Mouse (Mus musculus): ENCODE measurements at regions not wholly inside any gene's neighbourhood (a gene's known extent, or its start where the extent isn't known, plus 50 kb on each side); places are given as distances from the start of the nearest gene placed in this dataset.
A peak's percentile ranks its signal among the peaks of the same experiment; 100 is the strongest.

DNA sequence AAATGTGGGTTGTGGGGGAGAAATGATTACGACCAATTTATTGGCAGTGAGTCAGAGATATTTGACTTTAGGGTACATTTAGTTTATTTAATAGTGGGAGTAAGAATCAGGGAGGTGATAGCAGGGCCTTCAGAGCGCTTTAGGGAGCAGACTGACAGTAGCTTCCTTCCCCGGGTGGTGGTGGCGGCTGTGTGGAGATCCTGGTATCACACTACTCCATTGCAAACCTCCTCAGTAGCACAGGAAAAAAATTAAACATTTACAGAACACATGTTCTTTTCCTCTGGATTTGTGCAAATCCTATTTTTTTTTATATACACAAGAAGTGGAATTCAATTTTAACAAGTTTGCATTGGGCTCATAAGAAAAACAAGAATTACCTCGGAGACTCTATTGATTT lies 367.7 kb downstream of the Vrk1 start:
- Histone ChIP-seq H3K4me2 (replicated peaks) (no peak overlapping the region), H3K27ac (replicated peaks) (no peak overlapping the region), H3K27me3 (0 out of 2 replicates have a peak, but pooled peaks cover under 1% of the 10 kb centered on the region), H3K9me3 (no peaks in the 10 kb centered on the region), H3K36me3 (no peaks in the 10 kb centered on the region), H3K9ac (replicated peaks) (no peak overlapping the region), H3K4me3 (no peak overlapping the region), H3K4me1 (peaks cover 26% of the 10 kb centered on the region)
- WGBS, result 55% methylated on average over 5 of the region's 5 CpGs
- ATAC-seq (ENCODE audit: low FRiP score, low read depth), result no peak

DNA sequence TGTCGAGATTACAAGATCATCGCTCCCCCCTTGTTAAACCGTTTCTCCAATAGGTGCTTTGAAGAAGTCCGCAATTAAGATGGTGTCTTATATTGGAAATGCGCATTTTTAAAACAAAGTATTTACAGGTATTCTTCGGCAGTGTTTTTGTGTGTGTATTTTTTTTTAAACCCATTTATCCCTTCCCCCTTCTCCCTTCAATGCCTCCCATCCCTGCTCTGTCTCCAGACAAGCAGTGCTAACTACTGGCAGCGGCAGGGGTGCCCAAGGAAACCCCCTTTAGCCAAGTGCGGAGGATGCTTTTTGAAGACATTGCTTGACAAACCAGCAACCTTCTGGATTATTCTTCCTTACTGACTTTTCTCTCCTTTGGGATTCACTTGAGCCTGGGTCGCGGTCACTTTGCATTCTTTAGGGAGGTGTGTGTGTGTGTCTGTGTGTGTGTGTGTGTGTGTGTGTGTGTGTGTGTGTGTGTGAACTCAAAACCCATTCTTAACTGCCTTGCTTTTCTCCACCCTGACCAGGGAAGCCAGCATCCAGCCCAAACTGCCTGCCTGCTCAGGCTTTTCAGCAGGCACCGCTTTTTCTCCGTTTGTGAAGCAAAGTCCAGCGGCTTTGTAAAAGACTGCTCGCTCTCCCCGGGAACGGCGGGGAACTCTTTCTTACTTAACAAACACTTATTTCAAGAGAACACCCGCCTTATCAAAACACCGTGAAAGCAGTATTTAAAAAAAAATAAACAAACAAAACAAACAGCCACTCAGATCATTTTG lies 368.5 kb downstream of the Vrk1 start:
- WGBS, result 12% methylated on average over 19 of the region's 19 CpGs
- Histone ChIP-seq H3K4me1 (peaks cover 26% of the 10 kb centered on the region), H3K27ac (replicated peaks) (no peak overlapping the region), H3K4me2 (replicated peaks) (peak overlapping the region; percentile 68), H3K4me3 (peak overlapping the region; percentile 37), H3K27me3 (no peaks in the 10 kb centered on the region), H3K9ac (replicated peaks) (peak overlapping the region; percentile 43; the same call in 1 of the 2 replicates), H3K9me3 (no peaks in the 10 kb centered on the region), H3K36me3 (no peaks in the 10 kb centered on the region)
- ATAC-seq (ENCODE audit: low FRiP score, low read depth), result no peak

DNA sequence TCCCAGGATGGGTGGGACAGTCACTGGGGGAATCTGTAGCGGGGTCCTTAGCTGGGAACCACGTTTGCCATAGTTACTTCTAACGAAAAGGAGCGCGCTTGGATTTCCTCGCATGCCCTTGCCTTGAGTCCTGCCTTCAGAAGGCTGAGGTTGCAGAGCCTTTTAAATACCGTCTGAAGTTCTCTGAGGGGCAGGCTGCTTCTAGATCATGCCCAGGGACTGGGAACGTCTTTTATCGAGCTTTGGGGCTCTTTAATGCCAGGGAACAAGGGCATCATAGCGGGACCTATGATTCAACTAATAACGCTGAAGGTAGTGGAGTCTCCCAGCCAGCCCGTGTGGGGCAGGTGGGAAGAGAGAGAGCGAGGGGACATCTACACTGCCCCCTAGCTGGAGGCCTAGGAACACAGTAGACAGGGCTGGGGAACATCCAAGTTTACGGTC lies 369.1 kb downstream of the Vrk1 start:
- Histone ChIP-seq H3K4me3 (peak overlapping the region; percentile 37), H3K4me2 (replicated peaks) (peak overlapping the region; percentile 68), H3K4me1 (peaks cover 26% of the 10 kb centered on the region), H3K27ac (replicated peaks) (no peak overlapping the region), H3K9me3 (no peaks in the 10 kb centered on the region), H3K9ac (replicated peaks) (peak overlapping the region; percentile 43; the same call in 1 of the 2 replicates), H3K27me3 (no peaks in the 10 kb centered on the region), H3K36me3 (no peaks in the 10 kb centered on the region)
- WGBS, result 2% methylated on average over 14 of the region's 14 CpGs
- ATAC-seq (ENCODE audit: low FRiP score, low read depth), result peak; percentile 73; the same call in 1 of the 2 replicates

DNA sequence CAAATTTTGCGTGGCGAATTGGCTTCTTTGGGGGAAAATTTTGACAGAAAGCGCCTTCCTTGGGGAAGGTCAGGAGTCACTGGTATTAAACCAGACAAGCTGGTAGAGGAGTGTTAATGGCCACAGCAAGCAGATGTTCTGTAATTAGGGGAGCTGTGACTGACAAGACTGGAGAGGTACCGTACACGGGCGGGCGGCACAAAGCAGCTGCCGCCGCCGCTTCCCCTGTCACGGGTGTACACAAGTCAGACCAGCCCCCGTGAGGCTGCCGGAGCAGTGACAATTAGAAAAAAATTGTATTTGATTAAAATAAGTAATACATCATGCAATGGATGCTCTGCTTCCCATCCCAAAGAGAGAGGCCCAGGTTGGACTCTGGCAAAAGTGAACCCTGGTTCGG lies 369.8 kb downstream of the Vrk1 start:
- WGBS, result 54% methylated on average over 14 of the region's 14 CpGs
- Histone ChIP-seq H3K4me1 (peaks cover 23% of the 10 kb centered on the region), H3K4me2 (replicated peaks) (no peak overlapping the region), H3K4me3 (no peak overlapping the region), H3K27me3 (no peaks in the 10 kb centered on the region), H3K9ac (replicated peaks) (no peak overlapping the region), H3K36me3 (no peaks in the 10 kb centered on the region), H3K9me3 (no peaks in the 10 kb centered on the region), H3K27ac (replicated peaks) (no peak overlapping the region)
- peak; percentile 81 for ATAC-seq (ENCODE audit: low FRiP score, low read depth)

DNA sequence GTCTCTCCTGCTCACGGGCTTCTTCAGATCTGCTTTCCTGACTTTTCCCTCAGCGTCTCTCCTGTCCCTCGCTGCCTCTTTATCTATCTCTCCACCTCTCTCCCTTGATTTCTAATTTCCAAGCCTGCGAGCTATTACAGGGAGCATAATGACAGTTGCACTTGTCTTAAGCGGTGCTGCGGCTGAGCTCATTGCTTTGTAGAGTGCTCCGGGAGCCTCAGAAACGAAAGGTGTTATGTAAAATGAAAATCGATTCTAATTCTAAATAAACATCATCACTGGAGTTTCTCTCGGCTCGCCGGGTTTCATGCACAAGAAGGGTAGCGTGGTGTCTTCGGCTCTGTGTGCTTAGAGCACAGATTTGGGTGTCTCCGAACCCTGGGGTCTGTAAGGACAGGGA lies 371.8 kb downstream of the Vrk1 start:
- H3K36me3 ChIP-seq, result no peaks in the 10 kb centered on the region
- H3K27ac ChIP-seq (replicated peaks), result no peak overlapping the region
- no peak overlapping the region for H3K9ac ChIP-seq (replicated peaks)
- H3K4me1 ChIP-seq, result peaks cover 17% of the 10 kb centered on the region
- no peak overlapping the region for H3K4me3 ChIP-seq
- no peaks in the 10 kb centered on the region for H3K9me3 ChIP-seq
- no peaks in the 10 kb centered on the region for H3K27me3 ChIP-seq
- WGBS, result 71% methylated on average over 15 of the region's 15 CpGs
- ATAC-seq (ENCODE audit: low FRiP score, low read depth), result no peak
- H3K4me2 ChIP-seq (replicated peaks), result no peak overlapping the region

DNA sequence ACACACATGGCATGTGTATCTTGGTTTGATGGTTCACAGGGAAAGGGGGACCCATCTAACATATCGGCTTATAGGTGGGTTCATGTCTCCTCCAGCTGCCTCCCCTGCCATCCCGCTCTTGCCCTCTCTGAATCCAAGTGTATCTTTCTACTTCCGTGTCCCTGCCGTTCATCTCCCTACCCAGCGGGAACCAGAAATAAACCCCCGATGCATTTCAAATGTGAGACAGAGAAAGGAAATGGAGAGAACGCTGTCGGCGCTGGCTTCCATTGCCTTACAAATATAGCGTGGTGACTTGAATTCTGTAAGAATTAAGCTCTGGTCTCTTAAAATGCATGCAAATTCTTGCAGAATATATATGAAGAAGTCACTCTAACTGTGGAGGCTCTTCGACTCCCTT lies 379.2 kb downstream of the Vrk1 start:
- H3K4me1 ChIP-seq, result no peaks in the 10 kb centered on the region
- 89% methylated on average over 11 of the region's 11 CpGs for WGBS
- no peaks in the 10 kb centered on the region for H3K9me3 ChIP-seq
- H3K9ac ChIP-seq (replicated peaks), result no peak overlapping the region
- H3K27ac ChIP-seq (replicated peaks), result no peak overlapping the region
- H3K4me3 ChIP-seq, result no peak overlapping the region
- H3K27me3 ChIP-seq, result no peaks in the 10 kb centered on the region
- ATAC-seq (ENCODE audit: low FRiP score, low read depth), result no peak
- no peak overlapping the region for H3K4me2 ChIP-seq (replicated peaks)
- H3K36me3 ChIP-seq, result no peaks in the 10 kb centered on the region

DNA sequence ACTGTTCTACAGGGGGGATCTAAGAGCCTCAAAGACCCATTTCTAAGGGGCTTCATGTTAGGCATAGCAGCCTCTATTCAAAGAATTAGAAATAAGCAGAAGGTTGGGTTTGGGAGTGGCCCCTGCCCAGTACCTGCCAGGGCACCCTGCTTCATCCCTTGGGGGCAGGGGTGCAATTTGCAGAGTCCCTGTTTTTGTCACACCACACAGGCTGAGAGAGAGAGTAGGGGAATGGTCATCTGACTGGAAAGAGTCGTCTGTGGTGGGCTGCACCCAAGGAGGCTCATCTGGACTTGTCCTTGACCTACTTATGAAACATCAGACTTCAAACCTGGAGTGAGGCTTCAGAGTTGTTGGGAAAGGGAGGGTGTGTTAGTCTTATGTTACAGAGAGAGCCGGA lies 382.3 kb downstream of the Vrk1 start:
- no peak overlapping the region for H3K9ac ChIP-seq (replicated peaks)
- no peaks in the 10 kb centered on the region for H3K36me3 ChIP-seq
- ATAC-seq (ENCODE audit: low FRiP score, low read depth), result no peak
- 92% methylated on average over 2 of the region's 2 CpGs for WGBS
- H3K4me1 ChIP-seq, result no peaks in the 10 kb centered on the region
- H3K9me3 ChIP-seq, result no peaks in the 10 kb centered on the region
- no peak overlapping the region for H3K4me2 ChIP-seq (replicated peaks)
- H3K4me3 ChIP-seq, result no peak overlapping the region
- no peaks in the 10 kb centered on the region for H3K27me3 ChIP-seq
- H3K27ac ChIP-seq (replicated peaks), result no peak overlapping the region

DNA sequence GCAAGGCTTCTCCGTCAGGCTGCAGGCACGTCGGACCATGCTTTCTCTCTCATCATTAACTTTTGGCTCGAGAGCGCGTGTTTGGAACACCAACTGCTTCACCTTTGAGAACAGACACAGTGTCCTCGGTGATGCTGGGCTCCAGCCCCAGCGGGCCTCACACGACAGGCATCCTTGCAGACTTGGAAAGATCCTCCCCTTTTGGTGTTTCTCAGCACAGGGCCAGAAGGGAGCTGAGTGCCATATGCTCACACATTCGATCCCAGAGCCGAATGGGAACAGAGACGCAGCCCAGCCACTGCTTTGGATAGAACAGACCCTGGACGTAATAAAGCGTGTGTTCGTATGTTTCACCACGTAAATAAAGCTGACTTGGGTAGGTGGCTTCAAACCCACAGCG lies 389.1 kb downstream of the Vrk1 start:
- Histone ChIP-seq H3K4me2 (replicated peaks) (no peak overlapping the region), H3K36me3 (no peaks in the 10 kb centered on the region), H3K27ac (replicated peaks) (no peak overlapping the region), H3K9me3 (no peaks in the 10 kb centered on the region), H3K4me1 (no peaks in the 10 kb centered on the region), H3K4me3 (no peak overlapping the region), H3K27me3 (no peaks in the 10 kb centered on the region), H3K9ac (replicated peaks) (no peak overlapping the region)
- no peak for ATAC-seq (ENCODE audit: low FRiP score, low read depth)
- 83% methylated on average over 17 of the region's 17 CpGs for WGBS

DNA sequence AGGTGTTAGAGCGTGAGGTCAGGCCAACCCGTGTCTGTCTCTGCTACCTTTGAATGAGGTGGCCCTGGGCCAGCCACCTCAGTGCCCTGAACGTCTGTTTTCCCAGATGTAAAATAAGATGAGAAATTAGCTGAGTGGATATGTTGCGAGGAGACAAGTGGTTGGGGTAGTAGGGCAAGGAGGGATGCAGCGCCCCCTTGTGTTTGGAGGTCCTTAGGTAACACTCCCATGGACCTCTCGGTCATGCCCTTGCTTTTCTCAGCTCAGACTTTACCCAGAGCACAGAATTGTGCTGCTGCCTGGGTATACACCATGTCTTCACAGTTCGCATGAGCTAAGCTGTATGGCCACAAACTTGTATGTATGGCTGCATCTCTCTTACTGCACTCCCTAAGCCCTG lies 401.0 kb downstream of the Vrk1 start:
- H3K27ac ChIP-seq (replicated peaks), result no peak overlapping the region
- H3K27me3 ChIP-seq, result no peaks in the 10 kb centered on the region
- no peak for ATAC-seq (ENCODE audit: low FRiP score, low read depth)
- WGBS, result 89% methylated on average over 7 of the region's 7 CpGs
- H3K4me2 ChIP-seq (replicated peaks), result no peak overlapping the region
- no peak overlapping the region for H3K4me3 ChIP-seq
- H3K9me3 ChIP-seq, result no peaks in the 10 kb centered on the region
- H3K9ac ChIP-seq (replicated peaks), result no peak overlapping the region
- H3K4me1 ChIP-seq, result no peaks in the 10 kb centered on the region
- H3K36me3 ChIP-seq, result no peaks in the 10 kb centered on the region

DNA sequence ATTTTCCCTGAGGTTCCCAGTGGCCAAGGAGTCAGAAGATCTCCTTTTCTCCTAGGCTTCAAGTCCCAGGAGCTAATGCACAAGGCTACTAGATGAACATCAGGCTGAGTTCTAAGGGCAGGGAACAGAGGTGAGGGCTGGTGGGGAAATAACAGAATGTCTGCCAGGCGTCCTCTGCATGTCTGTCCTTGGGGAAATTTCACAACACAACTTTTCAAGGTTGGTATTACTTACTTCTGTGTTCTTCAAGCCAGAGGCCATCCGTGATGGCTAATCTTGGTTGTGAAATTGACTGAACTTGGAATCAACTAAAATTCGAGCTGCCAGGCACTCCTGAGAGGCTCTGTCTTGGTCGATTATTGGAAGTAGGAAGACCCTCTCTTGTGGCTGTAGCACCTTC lies 416.6 kb downstream of the Vrk1 start:
- Histone ChIP-seq H3K9ac (replicated peaks) (no peak overlapping the region), H3K4me1 (0 out of 2 replicates have a peak, but pooled peaks cover 8% of the 10 kb centered on the region), H3K4me2 (replicated peaks) (no peak overlapping the region), H3K9me3 (no peaks in the 10 kb centered on the region), H3K36me3 (no peaks in the 10 kb centered on the region), H3K27me3 (no peaks in the 10 kb centered on the region), H3K27ac (replicated peaks) (no peak overlapping the region), H3K4me3 (no peak overlapping the region)
- ATAC-seq (ENCODE audit: low FRiP score, low read depth), result no peak
- 86% methylated on average over 4 of the region's 4 CpGs for WGBS

DNA sequence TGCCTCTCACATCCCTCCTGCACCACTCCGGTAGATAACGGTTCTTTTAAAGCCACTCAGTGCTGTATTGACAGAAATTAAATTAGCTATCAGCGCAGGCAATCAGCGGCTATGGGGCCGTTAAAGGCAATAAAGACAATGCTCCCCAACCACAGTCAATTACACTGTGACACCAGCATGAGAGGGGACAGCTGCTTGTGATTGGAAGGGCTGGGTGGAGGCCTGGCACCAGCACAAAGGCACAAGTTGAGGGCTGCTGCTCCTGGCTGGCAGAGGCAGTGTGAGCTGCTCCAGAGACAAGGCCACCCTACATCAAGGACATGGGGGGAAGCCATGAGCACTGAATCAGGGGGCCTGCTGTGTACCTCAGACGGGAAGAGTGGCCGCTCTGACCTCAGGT lies 420.0 kb downstream of the Vrk1 start:
- Histone ChIP-seq H3K4me3 (no peak overlapping the region), H3K27me3 (no peaks in the 10 kb centered on the region), H3K4me1 (0 out of 2 replicates have a peak, but pooled peaks cover 8% of the 10 kb centered on the region), H3K36me3 (no peaks in the 10 kb centered on the region), H3K4me2 (replicated peaks) (no peak overlapping the region), H3K9me3 (no peaks in the 10 kb centered on the region), H3K9ac (replicated peaks) (no peak overlapping the region), H3K27ac (replicated peaks) (no peak overlapping the region)
- WGBS, result 85% methylated on average over 7 of the region's 7 CpGs
- no peak for ATAC-seq (ENCODE audit: low FRiP score, low read depth)

DNA sequence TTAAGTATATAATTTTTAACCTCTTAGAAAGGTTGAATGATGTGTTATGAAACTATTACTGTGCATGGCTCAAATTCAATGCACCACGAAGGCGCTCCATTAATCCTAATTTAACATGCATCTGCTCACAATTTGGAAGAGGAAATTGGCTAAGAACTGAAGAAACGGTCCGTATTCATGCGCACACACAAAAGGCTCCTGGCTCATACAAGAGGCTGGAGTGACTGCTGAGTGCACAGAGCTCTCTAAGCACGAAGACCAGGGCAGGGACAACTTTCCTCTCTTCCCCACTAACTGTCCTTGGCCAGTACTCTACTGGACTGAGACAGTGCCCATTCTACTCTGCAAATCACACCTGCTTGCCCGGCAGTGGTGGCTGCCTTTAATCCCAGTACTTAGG lies 435.1 kb downstream of the Vrk1 start:
- H3K9ac ChIP-seq (replicated peaks), result no peak overlapping the region
- ATAC-seq (ENCODE audit: low FRiP score, low read depth), result no peak
- H3K27me3 ChIP-seq, result 0 out of 2 replicates have a peak, but pooled peaks cover 10% of the 10 kb centered on the region
- WGBS, result 47% methylated on average over 7 of the region's 7 CpGs
- H3K9me3 ChIP-seq, result 0 out of 2 replicates have a peak, but pooled peaks cover 4% of the 10 kb centered on the region
- H3K27ac ChIP-seq (replicated peaks), result no peak overlapping the region
- no peaks in the 10 kb centered on the region for H3K36me3 ChIP-seq
- H3K4me1 ChIP-seq, result peaks cover 19% of the 10 kb centered on the region
- H3K4me3 ChIP-seq, result no peak overlapping the region
- H3K4me2 ChIP-seq (replicated peaks), result no peak overlapping the region

All from midbrain, embryonic 12.5 days (tissue).